Mouse (Mus musculus) fat pad, adult 2 months (tissue): ENCODE data around the gene Slit3.

Experiments used
- DNase-seq: peaks from one replicate; pipeline ENCODE4 v3.0.0-alpha.2; 2011; ENCODE audit warnings: low read depth, low spot score; ENCODE audit errors: extremely low read depth

Slit3 gene

DNA sequence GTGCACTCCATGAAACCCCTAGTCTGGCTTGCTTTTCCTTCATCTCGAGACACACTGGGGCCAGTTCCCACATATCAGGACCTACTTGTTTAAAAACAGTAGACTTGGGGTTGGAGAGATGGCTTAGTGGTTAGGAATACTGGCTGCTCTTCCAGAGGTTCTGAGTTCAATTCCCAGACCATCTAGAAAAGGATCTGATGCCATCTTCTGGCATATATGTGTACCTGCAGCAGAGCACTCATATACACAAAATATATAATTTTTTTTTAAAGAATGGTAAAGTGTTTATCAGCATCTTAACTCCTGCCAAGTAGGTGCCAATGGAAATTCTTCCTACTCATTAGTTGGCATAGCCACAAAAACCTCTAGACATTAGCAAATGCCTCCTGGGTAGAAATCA is 607.2 kb downstream of the Slit3 start:
- no peak for DNase-seq

DNA sequence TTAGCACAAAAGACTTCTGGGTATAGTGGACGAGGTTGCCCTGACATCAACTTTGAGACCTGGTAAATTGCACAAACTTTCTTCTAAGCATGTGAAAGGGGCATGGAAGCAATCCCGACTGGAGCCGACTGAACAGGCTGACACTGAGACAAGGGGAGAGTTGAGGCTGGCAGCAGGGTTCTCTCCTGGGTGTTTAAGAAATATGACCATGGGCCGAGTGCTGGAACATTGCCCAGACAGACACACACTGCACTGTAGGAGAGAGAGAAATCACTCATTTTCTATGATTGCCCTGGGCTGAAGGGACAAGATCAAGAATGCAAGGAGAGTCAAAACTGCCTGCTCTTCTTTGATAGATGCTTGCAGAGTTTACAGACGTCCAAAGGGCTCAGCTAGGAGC is 608.2 kb downstream of the Slit3 start:
- no peak for DNase-seq

DNA sequence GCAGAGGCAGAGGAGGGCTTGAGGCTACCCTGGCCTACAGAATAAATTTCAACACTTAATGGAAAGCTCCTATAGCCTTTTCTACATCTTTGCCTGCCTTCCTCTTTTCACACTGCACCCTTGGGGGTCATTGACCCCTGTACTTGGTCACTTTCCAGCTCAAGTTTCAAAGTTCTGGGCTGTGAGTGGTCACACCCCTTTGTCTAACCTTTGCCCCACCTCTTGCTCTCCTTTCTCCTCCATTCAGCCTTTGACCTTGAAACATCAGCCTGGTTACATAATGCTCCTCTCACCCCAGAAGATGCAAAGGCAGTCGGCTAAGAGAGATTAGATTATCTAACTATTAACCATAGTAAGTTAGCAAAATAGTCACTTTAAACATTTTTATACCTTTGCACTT is 611.3 kb downstream of the Slit3 start:
- no peak for DNase-seq

DNA sequence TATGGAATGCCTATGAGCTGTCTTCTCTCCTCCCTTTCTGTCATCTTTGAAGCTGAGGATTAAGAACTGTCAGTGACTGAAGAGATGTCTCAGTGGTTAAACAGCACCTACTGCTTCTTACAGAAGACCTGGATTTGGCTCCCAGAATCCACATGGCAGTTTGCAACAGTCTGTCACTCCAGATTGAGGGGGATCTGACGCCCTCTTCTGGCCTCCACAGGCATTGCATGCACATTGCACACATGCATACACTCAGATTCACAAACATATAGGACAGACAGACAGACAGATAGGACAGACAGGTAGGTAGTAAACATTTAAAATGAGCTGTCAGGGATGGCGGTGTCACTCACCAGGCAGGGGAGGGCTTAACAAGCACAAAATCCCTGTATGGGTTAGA is 615.8 kb downstream of the Slit3 start:
- no peak for DNase-seq

DNA sequence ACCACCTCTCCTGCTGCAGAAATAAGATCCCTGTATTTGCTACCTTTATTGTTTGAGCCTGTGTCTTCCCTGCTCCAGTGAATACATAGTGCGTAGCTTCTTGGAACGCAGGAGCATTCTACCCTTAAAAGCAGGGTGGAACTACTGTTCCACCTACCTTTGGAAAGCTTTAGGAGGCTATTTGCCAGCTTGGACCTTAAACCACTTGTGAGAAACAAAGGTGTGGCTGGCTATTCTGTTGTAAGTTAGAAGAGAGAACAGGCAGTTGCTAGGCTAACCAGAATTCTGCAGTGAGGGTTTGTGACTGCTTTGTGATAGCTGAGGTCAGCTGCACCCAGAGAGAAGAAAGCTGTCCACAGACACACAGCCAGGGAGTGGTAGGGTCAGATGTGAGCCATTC is 616.2 kb downstream of the Slit3 start:
- DNase-seq, result no peak

DNA sequence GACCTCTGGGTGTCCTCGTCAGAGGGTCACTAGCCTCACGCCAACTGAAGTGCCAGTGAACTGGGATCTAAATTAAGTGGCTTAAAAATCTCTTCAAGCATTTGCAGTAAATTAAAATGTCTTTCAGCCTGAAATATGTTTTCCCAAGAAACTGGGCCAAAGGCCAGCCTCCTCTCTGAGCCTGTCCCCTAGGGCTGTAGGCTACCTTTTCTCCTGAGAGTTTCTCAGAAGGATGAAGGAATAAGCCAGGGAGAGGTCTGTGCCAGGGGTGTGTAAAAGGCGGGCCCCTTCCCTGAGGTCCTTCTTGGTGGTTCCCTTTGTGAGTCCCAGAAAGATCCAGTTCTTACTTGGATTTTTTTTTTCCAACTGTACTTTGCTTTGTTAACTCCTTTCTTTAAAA is 617.1 kb downstream of the Slit3 start:
- DNase-seq, result no peak

DNA sequence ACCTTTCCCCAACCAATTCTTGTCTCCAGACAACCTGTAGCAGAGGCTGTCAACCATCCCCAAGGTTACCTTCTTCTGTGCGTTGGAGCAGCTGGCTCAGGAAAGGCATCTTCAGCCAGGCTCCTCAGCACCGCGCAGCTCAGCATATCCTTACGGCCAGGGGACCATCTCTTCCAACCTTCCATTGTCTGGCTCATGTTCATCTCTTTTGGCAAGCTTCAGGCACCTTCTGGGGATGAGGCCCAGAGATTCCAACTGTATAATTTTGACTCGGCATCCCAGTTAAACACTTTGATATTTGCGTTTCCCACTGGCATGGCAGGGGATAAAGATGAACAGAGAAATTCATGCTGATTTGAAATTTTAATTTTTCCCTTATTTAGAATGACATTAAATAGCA is 622.6 kb downstream of the Slit3 start:
- DNase-seq, result no peak

DNA sequence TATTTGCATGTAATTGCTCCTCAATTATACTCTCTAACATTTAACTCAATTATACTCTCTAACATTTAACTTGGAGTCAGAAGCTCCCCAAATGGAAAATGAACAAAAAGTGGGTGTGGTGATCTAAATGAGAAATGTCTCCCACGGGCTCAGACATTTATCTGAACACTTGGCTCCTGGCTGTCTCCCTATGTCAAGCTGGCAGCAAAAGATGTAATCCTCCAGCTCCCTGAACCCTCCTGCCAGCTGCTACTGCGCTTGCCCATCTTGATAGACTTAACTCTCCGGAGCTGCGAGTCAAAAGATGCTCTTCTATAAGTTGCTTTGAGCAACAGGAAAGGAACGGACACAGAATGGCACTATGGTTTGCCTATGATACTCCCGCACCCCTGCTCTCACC is 623.5 kb downstream of the Slit3 start:
- no peak for DNase-seq

DNA sequence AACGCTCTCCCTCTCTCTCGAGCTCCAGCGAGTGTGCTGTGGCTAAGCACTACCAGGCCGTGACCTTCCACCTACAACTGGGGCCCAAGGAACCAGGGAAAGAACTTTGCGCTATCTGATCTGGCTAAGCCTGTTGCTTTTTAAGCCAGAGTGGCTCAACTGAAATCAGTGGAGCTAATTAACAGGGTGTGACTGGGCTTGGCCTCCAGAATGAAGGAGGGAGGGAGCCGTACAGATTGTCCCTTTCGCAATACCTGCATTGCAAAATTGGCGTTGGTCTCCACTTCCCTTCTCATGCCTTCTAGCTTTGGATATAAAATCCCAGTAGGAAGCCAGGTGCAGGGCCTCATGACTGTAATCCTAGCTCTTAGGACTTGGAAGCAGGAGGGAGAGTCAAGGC is 629.6 kb downstream of the Slit3 start:
- DNase-seq, result peak; percentile 100

DNA sequence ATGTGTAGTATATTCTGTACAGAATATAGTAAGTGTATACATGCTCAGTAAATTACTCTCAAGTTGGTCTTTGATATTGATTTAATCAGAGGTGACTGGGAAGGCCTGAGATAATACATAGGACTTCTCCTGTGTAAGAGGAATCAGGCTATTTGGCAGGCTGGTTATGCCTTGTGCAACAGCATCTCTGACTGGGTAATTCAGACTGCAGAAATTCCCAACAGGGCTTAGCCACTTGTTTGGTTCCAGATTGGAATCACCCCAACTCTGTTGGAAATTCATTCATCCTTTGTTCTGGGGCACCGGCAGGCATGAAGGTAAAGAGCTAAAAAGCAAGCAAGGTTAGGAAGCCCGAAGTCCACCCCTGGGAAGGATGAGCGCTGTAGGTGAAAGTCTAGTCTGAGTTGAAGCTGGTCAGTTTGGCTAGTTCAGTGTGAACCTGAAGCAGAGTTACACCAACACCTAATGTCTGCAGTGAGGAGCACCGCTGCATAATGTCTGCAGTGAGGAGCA is 633.9 kb downstream of the Slit3 start:
- DNase-seq, result no peak

DNA sequence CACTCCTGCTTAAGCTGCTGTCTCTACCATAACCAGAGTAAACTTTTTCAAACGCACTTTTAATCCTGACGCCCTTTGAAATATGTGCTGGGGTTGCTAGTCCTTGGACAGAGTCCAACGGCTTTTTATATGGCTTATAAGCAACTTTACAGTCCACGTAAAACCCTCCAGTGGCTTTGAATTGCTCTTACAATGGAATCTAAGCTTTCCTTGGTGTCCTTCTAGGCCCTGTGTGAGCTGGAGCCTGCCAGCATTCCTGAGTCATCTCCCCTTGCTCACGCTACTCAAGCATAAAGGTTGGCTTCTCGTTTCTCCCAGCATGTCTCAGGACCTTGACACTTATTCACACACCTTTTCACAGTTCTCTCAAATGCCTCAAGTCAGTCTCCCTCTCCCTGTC is 634.5 kb downstream of the Slit3 start:
- no peak for DNase-seq

DNA sequence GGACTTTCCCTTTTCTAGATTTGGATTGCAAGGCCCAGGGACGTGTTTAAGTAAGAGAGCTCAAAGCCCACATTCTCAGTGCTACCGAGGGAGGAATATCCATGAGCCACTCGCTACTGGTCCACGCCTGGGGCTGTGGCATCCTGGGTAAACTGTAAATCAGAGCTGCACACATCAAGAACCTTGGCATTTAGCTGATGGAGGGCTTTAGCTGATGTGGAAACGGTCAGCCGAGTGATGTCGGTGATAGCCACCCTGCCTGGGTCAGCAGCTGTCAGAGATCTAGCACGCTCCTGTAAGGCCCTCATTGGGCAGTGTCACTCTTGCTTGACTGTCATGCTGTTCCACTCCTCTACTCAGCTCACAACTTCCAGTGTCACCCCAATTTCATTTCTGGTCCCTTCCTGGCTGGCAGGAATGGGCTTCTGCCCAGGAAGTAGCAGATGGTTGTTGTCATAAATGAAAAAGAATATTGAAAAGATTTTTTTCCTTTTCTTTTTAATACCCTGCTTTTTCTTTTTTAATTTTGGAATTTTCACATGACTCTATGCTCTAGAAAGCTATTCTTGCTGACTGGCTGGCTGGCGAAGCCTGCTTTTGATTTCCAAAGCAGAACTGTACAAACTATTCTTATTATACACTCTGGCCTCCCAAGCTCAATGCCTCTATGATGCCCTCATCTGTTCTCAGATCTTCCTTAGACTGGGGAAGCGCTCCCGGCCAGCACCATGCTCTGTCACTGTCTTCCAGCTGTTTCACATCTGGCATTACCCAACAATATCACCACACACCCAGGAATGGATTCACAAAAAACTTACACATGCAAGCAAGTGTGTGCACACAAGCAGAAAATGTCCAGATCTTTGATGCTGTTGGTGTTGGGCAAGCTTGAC is 635.6 kb downstream of the Slit3 start:
- no peak for DNase-seq
